Mouse (Mus musculus) midbrain, embryonic 13.5 days (tissue): ENCODE data around the gene Sema4f. TPM values are rescaled to one million over a fixed set of nuclear protein-coding genes. Genes with fewer than 3 reads are reported as not detected.

Source experiments
- ATAC-seq: fragments of 200-750 bp; cut with Nextera tagmentation; 2 replicates; pipeline ENCODE4 v1.8.0; 2017; ENCODE audit warnings: mild to moderate bottlenecking, moderate TSS enrichment, moderate library complexity
- H3K27ac ChIP-seq: fragments of 300-500 bp; sonication (generic); 2 replicates; pipeline ENCODE4 v1.5.1; 2015; ENCODE audit warnings: inconsistent platforms, mild to moderate bottlenecking, moderate library complexity
- H3K27me3 ChIP-seq: fragments of 300-500 bp; sonication (generic); 2 replicates; pipeline ENCODE4 v1.6.1; 2015; ENCODE audit warnings: mild to moderate bottlenecking, inconsistent platforms
- H3K36me3 ChIP-seq: fragments of 300-500 bp; sonication (generic); 2 replicates; pipeline ENCODE4 v1.6.1; 2015; ENCODE audit warnings: mild to moderate bottlenecking, inconsistent platforms
- H3K4me1 ChIP-seq: fragments of 300-500 bp; sonication (generic); replicated peaks from 2 replicates; pipeline ENCODE4 v1.6.1; 2015; ENCODE audit warnings: inconsistent platforms
- H3K4me2 ChIP-seq: fragments of 300-500 bp; sonication (generic); replicated peaks from 2 replicates; pipeline ENCODE4 v1.6.1; 2015; ENCODE audit warnings: moderate library complexity, mild to moderate bottlenecking, inconsistent platforms
- H3K4me3 ChIP-seq: fragments of 300-500 bp; sonication (generic); replicated peaks from 2 replicates; pipeline ENCODE4 v1.5.1; 2015; ENCODE audit warnings: mild to moderate bottlenecking, inconsistent platforms
- H3K9ac ChIP-seq: fragments of 300-500 bp; sonication (generic); replicated peaks from 2 replicates; pipeline ENCODE4 v1.6.1; 2015; ENCODE audit warnings: mild to moderate bottlenecking, inconsistent platforms
- H3K9me3 ChIP-seq: fragments of 300-500 bp; sonication (generic); 2 replicates; pipeline ENCODE4 v1.6.1; 2016; ENCODE audit warnings: mild to moderate bottlenecking, inconsistent platforms
- WGBS: fragments of 180-500 bp; shearing (Covaris S2); methylation state at CpG from one replicate; pipeline ENCODE4 v1.1.7; 2015; 5-methylcytosine and 5-hydroxymethylcytosine counted together
- polyA plus RNA-seq: library from polyadenylated mRNA; unstranded; fragments of >200 nt; fragmentation: Nextera tagmentation; extraction: Ambion mirVana; gene quantifications from 2 replicates; pipeline ENCODE4 v1.2.1, GENCODE M21; 2015

The Sema4f gene
- polyA plus RNA-seq, 1 experiment from 2014 or later: 11.6 TPM

DNA sequence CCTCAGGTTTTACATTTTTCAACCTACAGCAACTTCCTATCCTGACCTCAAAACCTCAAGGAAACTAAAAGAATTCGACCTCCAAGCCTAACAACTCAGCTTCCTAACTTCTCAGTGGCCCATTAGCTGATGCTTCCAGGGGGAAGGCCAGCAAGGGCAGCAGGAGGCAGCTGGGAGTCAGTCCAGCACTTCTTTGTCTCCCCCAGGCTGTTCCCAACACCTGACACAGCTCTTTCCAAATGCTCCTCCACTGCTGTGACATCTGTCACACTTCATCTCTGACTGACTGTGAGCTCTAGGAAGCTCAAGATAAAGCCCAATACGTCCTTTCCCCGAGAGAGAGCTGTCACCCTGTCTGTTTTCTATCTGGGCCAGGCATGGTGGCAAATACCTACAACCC is 55.0 kb downstream of the Sema4f start:
- Histone ChIP-seq H3K4me2 (no peak overlapping the region), H3K4me3 (no peak overlapping the region), H3K36me3 (no peaks in the 10 kb centered on the region), H3K27ac (no peak overlapping the region), H3K4me1 (no peaks in the 10 kb centered on the region), H3K9me3 (no peaks in the 10 kb centered on the region), H3K9ac (no peak overlapping the region), H3K27me3 (no peaks in the 10 kb centered on the region)
- WGBS: 65% methylated on average over 3 of the region's 3 CpGs
- no peak for ATAC-seq

DNA sequence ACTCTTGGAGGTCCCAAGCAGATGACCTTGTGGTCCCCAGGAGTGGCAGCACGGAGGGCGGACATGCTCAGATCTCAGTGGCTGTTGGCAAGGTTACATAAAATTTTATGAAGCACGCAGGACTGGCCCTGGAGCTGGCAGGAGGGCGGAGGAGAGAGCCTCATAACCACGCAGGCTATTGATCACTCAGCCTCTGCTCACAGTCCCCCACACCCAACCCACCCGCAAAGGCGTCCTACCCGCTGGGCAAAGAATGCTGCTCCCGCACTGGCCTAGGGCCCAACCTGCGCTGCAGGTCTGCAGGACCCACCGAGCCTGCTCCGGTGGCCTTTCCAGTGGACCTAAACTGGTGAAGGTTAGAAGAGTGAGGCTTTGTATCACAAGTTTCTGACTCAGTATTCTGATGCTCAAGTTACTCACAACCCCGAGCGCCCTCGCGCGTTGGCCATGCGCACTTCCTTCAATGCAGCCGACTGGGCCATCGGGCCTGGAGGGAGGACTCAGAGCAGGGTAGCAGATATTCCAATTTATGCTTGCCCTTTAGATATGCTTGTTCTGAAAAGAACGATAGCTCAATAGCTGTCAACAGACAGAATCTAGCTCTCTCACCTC is 58.0 kb downstream of the Sema4f start:
- Histone ChIP-seq H3K9me3 (no peaks in the 10 kb centered on the region), H3K4me1 (no peaks in the 10 kb centered on the region), H3K27me3 (no peaks in the 10 kb centered on the region), H3K4me3 (no peak overlapping the region), H3K36me3 (no peaks in the 10 kb centered on the region), H3K4me2 (no peak overlapping the region), H3K9ac (no peak overlapping the region), H3K27ac (no peak overlapping the region)
- ATAC-seq: 0 out of 2 replicates have a peak, but pooled peaks have one; percentile 24
- WGBS: 48% methylated on average over 21 of the region's 21 CpGs

DNA sequence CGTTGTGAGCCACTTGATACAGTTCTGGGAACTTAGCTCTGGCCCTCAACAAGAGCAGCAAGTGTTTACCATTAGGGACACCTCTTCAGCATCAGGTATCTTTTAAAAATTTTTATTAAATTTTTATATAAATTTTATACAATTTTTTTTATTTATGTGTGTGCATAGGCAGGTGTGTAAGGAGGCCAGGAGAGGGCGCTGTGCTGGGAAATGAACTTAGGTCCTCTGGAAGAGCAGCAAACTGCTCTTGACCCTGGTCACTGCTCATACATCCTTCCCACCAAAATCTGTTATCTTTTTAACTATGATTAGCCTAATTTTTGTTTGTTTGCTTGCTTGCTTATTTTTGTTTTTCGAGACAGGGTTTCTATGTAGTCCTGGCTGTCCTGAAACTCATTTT is 58.8 kb downstream of the Sema4f start:
- no peak for ATAC-seq
- H3K27ac ChIP-seq: no peak overlapping the region
- H3K27me3 ChIP-seq: no peaks in the 10 kb centered on the region
- no peaks in the 10 kb centered on the region for H3K4me1 ChIP-seq
- no peak overlapping the region for H3K4me3 ChIP-seq
- H3K9me3 ChIP-seq: no peaks in the 10 kb centered on the region
- H3K36me3 ChIP-seq: no peaks in the 10 kb centered on the region
- H3K4me2 ChIP-seq: no peak overlapping the region
- WGBS: 77% methylated on average over 3 of the region's 3 CpGs
- no peak overlapping the region for H3K9ac ChIP-seq

DNA sequence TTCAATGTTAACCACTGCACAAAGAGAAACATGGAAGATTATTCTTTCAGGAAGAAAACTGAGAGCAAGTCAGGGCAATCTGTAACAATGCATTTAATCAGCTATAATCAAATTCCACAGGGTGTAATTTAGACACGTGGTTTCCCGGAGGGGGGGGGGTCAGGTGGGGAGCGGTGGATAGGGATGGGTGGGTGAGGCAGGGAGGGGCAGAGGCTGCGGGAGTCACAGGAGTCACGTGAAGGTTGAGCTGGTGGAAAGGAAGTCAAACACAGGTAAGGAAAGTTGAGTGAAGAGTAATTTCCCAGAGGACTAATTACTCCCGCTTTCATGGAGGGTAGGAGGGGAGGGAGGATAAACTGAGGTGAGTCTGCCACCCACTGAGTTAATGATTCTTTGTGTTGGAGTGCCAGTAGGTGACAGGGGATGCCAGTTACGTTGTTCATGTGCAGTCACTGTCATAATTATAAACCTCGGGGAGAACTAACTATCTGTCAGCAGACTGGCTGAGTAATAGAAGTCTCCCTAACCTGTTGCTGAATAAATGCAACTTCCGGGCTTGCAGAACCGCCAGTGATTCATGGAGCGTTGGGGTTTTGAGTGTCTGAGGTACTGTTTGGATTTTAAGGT is 60.0 kb downstream of the Sema4f start:
- ATAC-seq: no peak
- Histone ChIP-seq H3K9me3 (no peaks in the 10 kb centered on the region), H3K4me3 (no peak overlapping the region), H3K27me3 (no peaks in the 10 kb centered on the region), H3K9ac (no peak overlapping the region), H3K4me2 (no peak overlapping the region), H3K4me1 (no peaks in the 10 kb centered on the region), H3K27ac (no peak overlapping the region), H3K36me3 (no peaks in the 10 kb centered on the region)
- 79% methylated on average over 11 of the region's 11 CpGs for WGBS

DNA sequence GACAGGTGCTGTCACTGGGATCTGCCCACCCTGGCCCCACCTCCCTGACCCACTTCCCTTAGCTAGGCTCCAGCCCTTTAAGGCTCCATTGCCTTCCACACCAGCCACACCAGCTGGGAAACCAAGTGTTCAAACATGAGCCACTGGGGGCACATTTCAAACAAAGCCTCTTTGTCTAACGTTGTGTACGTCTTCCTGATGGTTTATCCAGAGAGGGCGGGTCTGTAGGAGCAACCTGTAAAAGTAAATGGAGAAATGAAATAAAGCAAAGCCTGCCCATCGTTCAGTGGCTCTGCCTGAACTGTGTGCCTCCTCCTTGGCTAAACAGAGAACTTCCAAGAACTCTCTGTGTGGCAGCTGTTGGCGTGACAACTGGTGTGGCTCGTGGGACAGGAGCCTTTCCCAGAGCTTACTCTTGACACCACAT is 64.0 kb downstream of the Sema4f start:
- H3K4me1 ChIP-seq: no peaks in the 10 kb centered on the region
- WGBS: 59% methylated on average over 6 of the region's 6 CpGs
- no peak overlapping the region for H3K4me2 ChIP-seq
- ATAC-seq: no peak
- H3K9ac ChIP-seq: no peak overlapping the region
- H3K27me3 ChIP-seq: no peaks in the 10 kb centered on the region
- H3K9me3 ChIP-seq: no peaks in the 10 kb centered on the region
- H3K4me3 ChIP-seq: no peak overlapping the region
- no peaks in the 10 kb centered on the region for H3K36me3 ChIP-seq
- H3K27ac ChIP-seq: no peak overlapping the region

DNA sequence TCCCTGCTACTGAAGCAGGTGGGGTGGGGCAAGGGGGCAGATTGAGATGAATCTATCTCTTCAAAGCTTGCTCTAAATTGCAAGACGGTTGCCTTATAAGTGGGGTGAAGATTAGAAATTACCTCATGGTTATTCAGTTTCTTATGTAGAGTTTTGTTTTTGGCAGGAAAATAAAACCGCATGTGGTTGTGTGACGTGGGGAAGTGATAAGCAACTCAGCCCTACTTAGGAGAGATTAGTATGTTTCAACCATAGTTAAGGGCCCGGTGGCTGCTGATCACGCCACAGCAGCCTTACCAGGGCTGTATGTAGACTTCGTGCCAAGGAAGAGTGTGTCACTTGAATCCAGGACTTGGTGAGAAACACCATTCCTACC is 67.2 kb downstream of the Sema4f start:
- Histone ChIP-seq H3K27me3 (no peaks in the 10 kb centered on the region), H3K4me2 (no peak overlapping the region), H3K9ac (no peak overlapping the region), H3K27ac (no peak overlapping the region), H3K4me3 (no peak overlapping the region), H3K36me3 (no peaks in the 10 kb centered on the region), H3K9me3 (no peaks in the 10 kb centered on the region), H3K4me1 (no peaks in the 10 kb centered on the region)
- no peak for ATAC-seq
- WGBS: 91% methylated on average over 6 of the region's 6 CpGs

DNA sequence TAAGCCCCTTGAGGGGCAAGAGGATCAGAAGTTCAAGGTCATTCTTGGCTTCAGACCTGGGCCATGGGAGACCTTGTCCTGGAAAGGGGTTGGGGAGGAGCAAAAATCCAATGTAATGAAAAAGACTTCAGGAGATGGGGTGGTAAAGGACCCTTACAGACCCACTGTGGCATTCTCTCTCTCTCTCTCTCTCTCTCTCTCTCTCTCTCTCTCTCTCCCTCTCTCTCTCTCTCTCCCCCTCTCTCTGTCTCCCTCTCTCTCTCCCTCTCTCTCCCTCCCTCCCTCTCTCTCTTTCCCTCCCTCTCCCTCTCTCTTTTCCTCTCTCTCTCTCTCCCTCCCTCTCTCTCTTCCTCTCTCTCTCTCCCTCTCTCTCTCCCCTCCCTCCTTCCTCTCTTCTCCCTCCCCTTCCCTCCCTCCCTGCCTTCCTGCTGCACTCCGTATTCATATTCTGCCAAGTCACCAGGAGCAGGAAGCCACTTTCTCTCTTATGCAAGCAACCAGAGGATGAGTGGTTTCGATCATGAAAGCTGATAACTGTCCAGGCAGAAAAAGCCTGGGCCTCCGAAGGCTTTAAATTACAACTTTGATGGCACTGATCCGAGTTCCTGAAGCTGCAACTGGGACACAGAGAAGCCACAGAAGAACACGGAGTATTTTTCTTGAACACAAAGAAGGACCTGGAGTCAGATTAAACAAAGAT is 67.8 kb downstream of the Sema4f start:
- no peak for ATAC-seq
- H3K9me3 ChIP-seq: no peaks in the 10 kb centered on the region
- H3K9ac ChIP-seq: no peak overlapping the region
- no peak overlapping the region for H3K4me3 ChIP-seq
- no peaks in the 10 kb centered on the region for H3K27me3 ChIP-seq
- no peak overlapping the region for H3K27ac ChIP-seq
- H3K4me1 ChIP-seq: no peaks in the 10 kb centered on the region
- no peaks in the 10 kb centered on the region for H3K36me3 ChIP-seq
- 47% methylated on average over 5 of the region's 5 CpGs for whole genome bisulfite sequencing
- H3K4me2 ChIP-seq: no peak overlapping the region

DNA sequence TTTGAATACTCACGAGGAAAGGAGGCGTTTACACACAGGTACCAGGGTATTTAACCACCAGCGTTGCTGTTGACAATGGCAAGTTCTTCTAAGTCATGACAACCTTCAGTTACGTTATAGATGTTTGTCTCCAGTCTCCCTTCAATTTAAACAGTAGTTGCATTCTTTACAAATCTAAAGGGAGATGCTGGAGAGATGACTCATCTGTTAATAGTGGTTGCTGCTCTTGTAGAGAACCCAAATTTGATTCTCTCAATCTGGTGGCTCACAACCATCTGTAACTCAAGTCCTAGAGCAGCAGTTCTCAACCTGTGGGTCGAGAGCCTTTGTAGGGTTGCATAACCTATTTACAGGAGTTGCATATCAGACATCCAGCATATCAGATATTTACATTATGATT is 71.1 kb downstream of the Sema4f start:
- H3K4me1 ChIP-seq: no peaks in the 10 kb centered on the region
- ATAC-seq: no peak
- WGBS: 83% methylated on average over 5 of the region's 5 CpGs

DNA sequence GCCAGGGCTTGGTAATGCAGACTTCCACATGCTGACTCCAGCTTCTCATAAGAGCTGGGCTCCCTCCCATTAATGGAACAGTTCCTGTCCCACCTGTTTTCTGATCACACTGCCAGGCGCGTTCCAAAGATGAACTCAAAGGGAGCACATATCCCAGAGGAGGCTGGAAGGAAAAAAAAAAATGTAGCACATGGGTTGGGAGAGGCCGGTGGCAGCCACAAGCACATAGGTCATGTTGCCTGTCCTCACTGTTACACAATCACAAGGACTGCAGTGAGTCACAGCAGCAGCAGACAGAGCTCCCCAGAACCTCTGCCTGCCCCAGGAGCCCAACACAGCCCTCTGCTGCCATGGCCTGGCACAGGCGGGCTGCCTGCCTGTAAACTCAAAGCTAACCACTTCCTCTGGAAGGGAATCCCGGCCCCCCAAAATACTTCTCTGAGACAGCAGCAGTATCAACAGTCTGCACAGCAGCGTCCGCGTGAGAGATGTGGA is 76.1 kb downstream of the Sema4f start:
- H3K4me3 ChIP-seq: no peak overlapping the region
- no peak overlapping the region for H3K27ac ChIP-seq
- H3K9ac ChIP-seq: no peak overlapping the region
- H3K4me2 ChIP-seq: no peak overlapping the region
- no peaks in the 10 kb centered on the region for H3K27me3 ChIP-seq
- ATAC-seq: no peak
- no peaks in the 10 kb centered on the region for H3K36me3 ChIP-seq
- H3K4me1 ChIP-seq: no peaks in the 10 kb centered on the region
- H3K9me3 ChIP-seq: no peaks in the 10 kb centered on the region
- 84% methylated on average over 8 of the region's 8 CpGs for WGBS

More for the DNA sequence above, 71.1 kb downstream of the Sema4f start:
- Histone ChIP-seq H3K36me3 (no peaks in the 10 kb centered on the region), H3K27me3 (no peaks in the 10 kb centered on the region), H3K9me3 (no peaks in the 10 kb centered on the region), H3K4me3 (no peak overlapping the region), H3K27ac (no peak overlapping the region), H3K4me2 (no peak overlapping the region), H3K9ac (no peak overlapping the region)

DNA sequence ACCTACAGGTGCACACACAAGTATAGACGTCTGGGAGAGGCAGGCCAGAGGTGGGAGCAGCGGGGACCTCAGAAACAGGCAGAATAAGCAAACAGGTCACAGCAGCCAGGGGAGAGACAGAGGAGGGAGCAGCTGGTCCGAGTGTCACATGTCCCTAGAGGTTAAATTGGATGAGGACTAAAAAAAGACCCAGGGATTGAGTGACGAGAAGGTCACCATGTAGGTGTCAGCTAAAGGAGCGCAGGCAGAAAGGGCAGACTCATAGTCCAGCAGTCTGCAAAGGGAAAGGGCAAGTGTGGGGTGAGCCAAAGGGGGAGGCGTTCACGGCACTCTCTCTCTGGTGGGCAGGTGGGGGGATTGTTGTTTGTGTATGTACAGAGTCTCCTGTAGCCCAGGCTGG is 77.1 kb downstream of the Sema4f start:
- WGBS: 42% methylated on average over 7 of the region's 7 CpGs
- Histone ChIP-seq H3K27me3 (no peaks in the 10 kb centered on the region), H3K4me1 (no peaks in the 10 kb centered on the region), H3K9me3 (no peaks in the 10 kb centered on the region), H3K27ac (no peak overlapping the region), H3K36me3 (no peaks in the 10 kb centered on the region), H3K4me2 (no peak overlapping the region), H3K4me3 (no peak overlapping the region), H3K9ac (no peak overlapping the region)
- no peak for ATAC-seq

DNA sequence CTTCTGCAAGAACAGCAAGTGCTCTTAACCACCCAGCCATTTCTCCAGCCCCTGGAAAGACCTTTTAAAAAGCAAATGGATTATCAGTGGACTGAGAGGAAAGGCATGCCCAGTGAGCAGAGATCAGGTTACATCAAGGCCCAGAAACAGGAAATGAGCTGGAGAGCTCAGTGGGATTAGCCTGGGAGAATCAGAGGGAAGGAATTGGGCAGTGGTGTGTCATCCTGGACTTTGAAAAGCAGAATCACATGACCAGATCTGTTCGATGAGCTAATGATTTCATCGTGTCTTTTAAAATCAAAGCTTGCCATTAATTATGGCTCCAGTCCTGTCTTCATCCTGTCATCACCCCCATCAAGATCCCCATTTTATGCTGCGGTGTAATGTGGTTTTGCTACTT is 77.5 kb downstream of the Sema4f start:
- H3K27me3 ChIP-seq: no peaks in the 10 kb centered on the region
- H3K9me3 ChIP-seq: no peaks in the 10 kb centered on the region
- H3K4me1 ChIP-seq: no peaks in the 10 kb centered on the region
- H3K4me3 ChIP-seq: no peak overlapping the region
- no peak for ATAC-seq
- H3K36me3 ChIP-seq: no peaks in the 10 kb centered on the region
- WGBS: 50% methylated on average over 3 of the region's 3 CpGs
- no peak overlapping the region for H3K9ac ChIP-seq
- no peak overlapping the region for H3K27ac ChIP-seq
- no peak overlapping the region for H3K4me2 ChIP-seq
